ENCODE assay signal across 26 mouse cellular contexts in the genomic region with DNA sequence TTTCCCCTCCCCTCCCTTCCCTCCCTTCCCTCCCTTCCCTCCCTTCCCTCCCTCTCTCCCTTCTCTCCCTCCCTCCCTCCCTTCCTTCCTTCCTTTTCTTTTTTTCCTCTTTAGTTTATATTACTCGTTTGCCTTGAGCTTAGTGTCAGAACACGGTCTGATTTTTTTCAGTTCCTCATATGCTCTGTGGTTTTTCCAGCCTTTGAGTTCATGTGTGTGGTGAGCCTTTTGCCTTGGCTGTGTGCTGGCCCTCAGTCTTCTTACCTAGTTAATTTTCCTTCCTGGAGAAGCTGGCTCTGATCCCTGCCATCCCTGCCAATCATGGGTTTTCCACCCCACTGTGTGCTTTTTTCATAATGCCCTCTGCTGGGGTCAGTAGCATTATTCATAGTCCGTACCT. TPM values are rescaled to one million over a fixed set of nuclear protein-coding genes. Genes with fewer than 3 reads are reported as not detected.
DNase-seq lines count a peak whose midpoint lies in the region; ATAC-seq and TF ChIP-seq lines count a peak whose summit lies in the region.
"Had no signal": no experiment of that assay in that cellular context is flagged by ENCODE, and none has a peak within 500 bp of the region (broad histone marks: within the 10 kb centered on the region; RNA-seq: fewer than 3 reads in every experiment).

No protein-coding gene starts in this region.

- no peak overlapping the region for H3K4me3 ChIP-seq in gastrocnemius, adult 2 months
- no peak overlapping the region for H3K4me3 ChIP-seq in liver, postnatal 0 days (ENCODE audit: low read depth, low read length)
- no peak overlapping the region for H3K4me3 ChIP-seq in macrophage (ENCODE audit: inconsistent target)
- no peak overlapping the region for H3K4me3 ChIP-seq in stomach, embryonic 16.5 days (replicated peaks; ENCODE audit: low read length)
- H3K4me3 ChIP-seq: embryonic facial prominence, embryonic 13.5 days; heart, embryonic 15.5 days; hindbrain, embryonic 15.5 days; megakaryocyte, embryonic 14.5 days; midbrain, embryonic 13.5 days; neural tube, embryonic 12.5 days had no signal

- peaks cover 9% of the 10 kb centered on the region; the same call in 1 of the 2 replicates for H3K36me3 ChIP-seq in liver, postnatal 0 days (replicated peaks; ENCODE audit: insufficient read depth, low read length)
- H3K36me3 ChIP-seq in macrophage (ENCODE audit: inconsistent target): peaks cover 7% of the 10 kb centered on the region; the same call in 1 of the 2 replicates
- H3K36me3 ChIP-seq in stomach, embryonic 16.5 days (ENCODE audit: control insufficient read depth, insufficient read depth, low read length): no peaks in the 10 kb centered on the region

- no peak for TF ChIP-seq EP300 in liver, postnatal 0 days (IDR thresholded peaks at IDR 0.05; ENCODE audit: low read depth)

- H3K27ac ChIP-seq in gastrocnemius, adult 2 months: peak overlapping the region; percentile 46; the same call in 1 of the 2 replicates
- H3K27ac ChIP-seq in liver, postnatal 0 days (ENCODE audit: low read depth): 0 out of 2 replicates have a peak overlapping the region, but pooled peaks have one; percentile 16
- peak overlapping the region; percentile 44 for H3K27ac ChIP-seq in macrophage
- peak overlapping the region; percentile 42; the same call in 1 of the 2 replicates for H3K27ac ChIP-seq in stomach, embryonic 16.5 days (ENCODE audit: low read length)
- H3K27ac ChIP-seq: embryonic facial prominence, embryonic 13.5 days; heart, embryonic 15.5 days; hindbrain, embryonic 15.5 days; midbrain, embryonic 13.5 days; neural tube, embryonic 12.5 days had no signal

- intact Hi-C loops in gastrocnemius, adult 2 months (cut with DNase I): loop anchor here (5.0 kb wide), 1 partner anchor 58 kb away; no protein-coding TSS in a partner anchor

- H3K4me2 ChIP-seq in liver, postnatal 0 days (ENCODE audit: low read depth, low read length): no peak overlapping the region
- H3K4me2 ChIP-seq in stomach, embryonic 16.5 days (ENCODE audit: low read depth, low read length): no peak overlapping the region
- H3K4me2 ChIP-seq: embryonic facial prominence, embryonic 13.5 days; heart, embryonic 15.5 days; hindbrain, embryonic 15.5 days; liver, embryonic 11.5 days; midbrain, embryonic 13.5 days; neural tube, embryonic 12.5 days had no signal

- 55% methylated on average over 3 of the region's 3 CpGs for WGBS in liver, postnatal 0 days (ENCODE audit: insufficient replicate concordance)
- whole genome bisulfite sequencing in macrophage (ENCODE audit: missing documents): 27% methylated on average over 3 of the region's 3 CpGs
- 36% methylated on average over 3 of the region's 3 CpGs for WGBS in stomach, embryonic 16.5 days

- no peaks in the 10 kb centered on the region for H3K4me1 ChIP-seq in liver, postnatal 0 days (ENCODE audit: insufficient read depth)
- H3K4me1 ChIP-seq in stomach, embryonic 16.5 days (ENCODE audit: control insufficient read depth, insufficient read depth, low read length): peaks cover 3% of the 10 kb centered on the region; the same call in 1 of the 2 replicates
- H3K4me1 ChIP-seq: embryonic facial prominence, embryonic 13.5 days; hindbrain, embryonic 15.5 days; midbrain, embryonic 13.5 days; neural tube, embryonic 12.5 days had no signal

- no peaks in the 10 kb centered on the region; the same call in 1 of the 2 replicates for H3K79me2 ChIP-seq in macrophage (ENCODE audit: inconsistent target)

- no peak overlapping the region for H3K9ac ChIP-seq in liver, postnatal 0 days (replicated peaks)
- H3K9ac ChIP-seq in stomach, embryonic 16.5 days (ENCODE audit: low read length): no peak overlapping the region
- H3K9ac ChIP-seq: embryonic facial prominence, embryonic 13.5 days; heart, embryonic 15.5 days; hindbrain, embryonic 15.5 days; midbrain, embryonic 13.5 days; neural tube, embryonic 12.5 days had no signal

- no peak for DNase-seq in gastrocnemius, adult 2 months
- no peak for DNase-seq in gastrocnemius, postnatal 4 days (ENCODE audit: low spot score in 2 of 2)
- no peak for DNase-seq in liver, postnatal 0 days
- DNase-seq in liver: no peak
- no peak for DNase-seq in spleen, adult 18-20 months
- no peak for DNase-seq in cerebellum, adult 11 months
- DNase-seq: adrenal gland, postnatal 25 days; cerebellum, adult 11-12 months; cerebellum, postnatal 14 days; gastrocnemius, postnatal 14 days; heart, postnatal 36 days; left cerebral cortex, postnatal 4 days; lung, adult 18-20 months; lung, postnatal 10 days; thymus, postnatal 25 days had no signal

- TF ChIP-seq CTCF in gastrocnemius, adult 2 months (IDR thresholded peaks at IDR 0.05): no peak
- TF ChIP-seq CTCF in liver, postnatal 0 days (IDR thresholded peaks at IDR 0.05; ENCODE audit: low read depth): no peak

- H3K27me3 ChIP-seq in liver, postnatal 0 days (ENCODE audit: insufficient read depth, low read length): no peaks in the 10 kb centered on the region
- no peaks in the 10 kb centered on the region for H3K27me3 ChIP-seq in stomach, embryonic 16.5 days (ENCODE audit: control insufficient read depth, insufficient read depth, low read length)
- H3K27me3 ChIP-seq: embryonic facial prominence, embryonic 13.5 days; heart, embryonic 15.5 days; hindbrain, embryonic 15.5 days; megakaryocyte, embryonic 14.5 days; midbrain, embryonic 13.5 days; neural tube, embryonic 12.5 days had no signal

- H3K9me3 ChIP-seq in liver, postnatal 0 days (ENCODE audit: low read length): no peaks in the 10 kb centered on the region
- no peaks in the 10 kb centered on the region for H3K9me3 ChIP-seq in stomach, embryonic 16.5 days (replicated peaks; ENCODE audit: control insufficient read depth, low read length)
- H3K9me3 ChIP-seq: embryonic facial prominence, embryonic 13.5 days; heart, embryonic 15.5 days; hindbrain, embryonic 15.5 days; megakaryocyte, embryonic 14.5 days; midbrain, embryonic 13.5 days; neural tube, embryonic 12.5 days had no signal

- ATAC-seq in liver, postnatal 0 days: no peak
- no peak for ATAC-seq in stomach, embryonic 16.5 days (ENCODE audit: insufficient read depth, low FRiP score)
- ATAC-seq: CD4-positive, CD25-positive, alpha-beta regulatory T cell, adult 4 months; forebrain, embryonic 14.5 days; midbrain, embryonic 13.5 days had no signal

RNA-seq across cellular contexts. Expression of a gene that starts 6.2 kb away (rescaled TPM):
- total RNA-seq in gastrocnemius, adult 2 months (2021): 10 to 100 TPM; 49.5 to 50.7 TPM
- 10 to 100 TPM; 49.9 to 51.4 TPM for total RNA-seq in gastrocnemius, postnatal 4 days (2021)
- 37.3 and 37.7 TPM in 2 replicates for polyA plus RNA-seq in liver, postnatal 0 days (2015; fragmentation: Nextera tagmentation; extraction: Ambion mirVana)
- total RNA-seq in macrophage (2018; cell fraction: chromatin; rRNA removed): 10 to 100 TPM in 24 of 26 experiments, 1 to 10 TPM in 2; 5.2 to 61.8 (median 23.2) TPM
- 10 to 100 TPM; 25.3 to 57.2 (median 43.1) TPM for total RNA-seq in macrophage (2018; cell fraction: cytosol; rRNA removed)
- 10 to 100 TPM in 25 of 26 experiments, 1 to 10 TPM in 1; 8.3 to 47.4 (median 24.8) TPM for total RNA-seq in macrophage (2018; cell fraction: nucleus; rRNA removed)
- 30.3 to 42.1 TPM (median 35.4 TPM) in 3 replicates for polyA plus RNA-seq in macrophage (2018)
- 75.6 and 90.7 TPM in 2 replicates for polyA plus RNA-seq in stomach, embryonic 16.5 days (2015; fragmentation: Nextera tagmentation; extraction: Ambion mirVana)

RNA-seq across cellular contexts. Expression of a gene that starts 6.5 kb away (rescaled TPM):
- total RNA-seq in gastrocnemius, adult 2 months (2021): 10 to 100 TPM; 13.6 to 14.6 TPM
- total RNA-seq in gastrocnemius, postnatal 4 days (2021): 10 to 100 TPM; 13.9 to 16.0 TPM
- 14.1 and 14.7 TPM in 2 replicates for polyA plus RNA-seq in liver, postnatal 0 days (2015; fragmentation: Nextera tagmentation; extraction: Ambion mirVana)
- total RNA-seq in macrophage (2018; cell fraction: chromatin; rRNA removed): 10 to 100 TPM in 17 of 26 experiments, 1 to 10 TPM in 9; 2.1 to 19.5 (median 13.4) TPM
- total RNA-seq in macrophage (2018; cell fraction: cytosol; rRNA removed): 10 to 100 TPM; 13.3 to 20.7 (median 15.9) TPM
- 10 to 100 TPM in 6 of 26 experiments, 1 to 10 TPM in 20; 3.5 to 14.3 (median 8.5) TPM for total RNA-seq in macrophage (2018; cell fraction: nucleus; rRNA removed)
- polyA plus RNA-seq in macrophage (2018): 14.4 to 20.2 TPM (median 19.0 TPM) in 3 replicates
- polyA plus RNA-seq in stomach, embryonic 16.5 days (2015; fragmentation: Nextera tagmentation; extraction: Ambion mirVana): 45.2 and 46.2 TPM in 2 replicates

RNA-seq across cellular contexts. Expression of a gene that starts 57.5 kb away (rescaled TPM):
- 100 to 1,000 TPM in 1 of 2 experiments, 10 to 100 TPM in 1; 15.4 to 183 TPM for total RNA-seq in gastrocnemius, adult 2 months (2021)
- 10 to 100 TPM; 18.6 to 18.7 TPM for total RNA-seq in gastrocnemius, postnatal 4 days (2021)
- polyA plus RNA-seq in liver, postnatal 0 days (2015; fragmentation: Nextera tagmentation; extraction: Ambion mirVana): 3.6 and 5.2 TPM in 2 replicates
- total RNA-seq in macrophage (2018; cell fraction: chromatin; rRNA removed): 1 to 10 TPM in 18 of 26 experiments, under 1 TPM in 5, not detected in 3; 0.55 to 7.6 (median 2.5) TPM
- 1 to 10 TPM in 22 of 26 experiments, under 1 TPM in 4; 0.42 to 9.0 (median 3.0) TPM for total RNA-seq in macrophage (2018; cell fraction: cytosol; rRNA removed)
- 10 to 100 TPM in 1 of 26 experiments, 1 to 10 TPM in 23, under 1 TPM in 2; 0.77 to 10.4 (median 3.8) TPM for total RNA-seq in macrophage (2018; cell fraction: nucleus; rRNA removed)
- polyA plus RNA-seq in macrophage (2018): 2.2 to 4.5 TPM (median 4.1 TPM) in 3 replicates
- polyA plus RNA-seq in stomach, embryonic 16.5 days (2015; fragmentation: Nextera tagmentation; extraction: Ambion mirVana): 30.4 and 34.8 TPM in 2 replicates
